ENCODE assay signal across 14 mouse cellular contexts in the genomic region with DNA sequence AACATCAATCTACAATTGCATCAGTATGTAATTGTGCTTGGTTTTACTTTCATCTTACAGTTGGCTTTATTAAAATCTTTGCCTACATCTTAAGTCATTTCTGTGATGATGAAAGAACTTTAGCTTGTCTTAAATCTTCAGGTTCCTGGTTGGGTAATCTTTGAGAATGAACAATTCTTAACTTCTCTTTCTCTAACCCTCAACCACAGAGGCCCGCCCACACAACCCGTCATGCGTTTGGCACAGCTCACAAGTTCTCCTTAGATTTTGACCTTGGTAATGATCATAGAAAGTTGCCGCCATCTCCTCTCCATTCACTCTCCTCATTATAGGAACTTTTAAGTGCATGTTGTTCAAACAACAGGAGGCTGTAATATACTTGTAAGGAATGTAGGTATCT. TPM values are rescaled to one million over a fixed set of nuclear protein-coding genes. Genes with fewer than 3 reads are reported as not detected.
DNase-seq lines count a peak whose midpoint lies in the region; ATAC-seq and TF ChIP-seq lines count a peak whose summit lies in the region.
"Had no signal": no experiment of that assay in that cellular context is flagged by ENCODE, and none has a peak within 500 bp of the region (broad histone marks: within the 10 kb centered on the region; RNA-seq: fewer than 3 reads in every experiment).

No protein-coding gene starts in this region.

- no peaks in the 10 kb centered on the region for H3K27me3 ChIP-seq in thymus, adult 2 months (ENCODE audit: control insufficient read depth, insufficient read depth, low read length)
- no peaks in the 10 kb centered on the region for H3K27me3 ChIP-seq in heart, embryonic 11.5 days (ENCODE audit: control insufficient read depth, insufficient read depth, low read length)
- no peaks in the 10 kb centered on the region for H3K27me3 ChIP-seq in forebrain, embryonic 14.5 days (replicated peaks; ENCODE audit: control insufficient read depth, insufficient read depth, low read length)
- H3K27me3 ChIP-seq in kidney, embryonic 15.5 days: no peaks in the 10 kb centered on the region
- H3K27me3 ChIP-seq: CH12.LX; heart, embryonic 15.5 days; stomach, embryonic 15.5 days had no signal

- H3K9ac ChIP-seq in heart, embryonic 11.5 days (ENCODE audit: low read depth, low read length): no peak overlapping the region
- H3K9ac ChIP-seq in forebrain, embryonic 14.5 days (ENCODE audit: low read length): no peak overlapping the region
- H3K9ac ChIP-seq in kidney, embryonic 15.5 days: no peak overlapping the region
- H3K9ac ChIP-seq: heart, embryonic 15.5 days; stomach, embryonic 15.5 days had no signal

- peaks cover 8% of the 10 kb centered on the region; the same call in 1 of the 2 replicates for H3K4me1 ChIP-seq in thymus, adult 2 months (replicated peaks; ENCODE audit: control insufficient read depth, insufficient read depth, low read length)
- H3K4me1 ChIP-seq in heart, embryonic 11.5 days (ENCODE audit: control insufficient read depth, insufficient read depth, low read length): no peaks in the 10 kb centered on the region
- no peaks in the 10 kb centered on the region for H3K4me1 ChIP-seq in forebrain, embryonic 14.5 days (ENCODE audit: control insufficient read depth, insufficient read depth, low read length)
- peaks cover 2% of the 10 kb centered on the region; the same call in 1 of the 2 replicates for H3K4me1 ChIP-seq in kidney, embryonic 15.5 days
- H3K4me1 ChIP-seq: heart, embryonic 15.5 days; stomach, embryonic 15.5 days had no signal

- peak; percentile 63 for ATAC-seq in inflammation-experienced regulatory T-cells, adult 6 months
- no peak for ATAC-seq in heart, embryonic 11.5 days (replicated peaks; ENCODE audit: insufficient number of reproducible peaks, low FRiP score, low TSS enrichment)
- no peak for ATAC-seq in forebrain, embryonic 14.5 days
- ATAC-seq in kidney, embryonic 15.5 days (replicated peaks; ENCODE audit: low FRiP score): no peak

- no peaks in the 10 kb centered on the region for H3K9me3 ChIP-seq in heart, embryonic 11.5 days (replicated peaks; ENCODE audit: control insufficient read depth, low read length)
- no peaks in the 10 kb centered on the region for H3K9me3 ChIP-seq in forebrain, embryonic 14.5 days (replicated peaks; ENCODE audit: control insufficient read depth, low read length)
- H3K9me3 ChIP-seq in kidney, embryonic 15.5 days (replicated peaks): no peaks in the 10 kb centered on the region
- H3K9me3 ChIP-seq: heart, embryonic 15.5 days; stomach, embryonic 15.5 days had no signal

- H3K36me3 ChIP-seq in thymus, adult 2 months (ENCODE audit: control insufficient read depth, insufficient read depth, low read length): no peaks in the 10 kb centered on the region
- H3K36me3 ChIP-seq in heart, embryonic 11.5 days (ENCODE audit: control insufficient read depth, insufficient read depth, low read length): no peaks in the 10 kb centered on the region
- no peaks in the 10 kb centered on the region for H3K36me3 ChIP-seq in forebrain, embryonic 14.5 days (ENCODE audit: control insufficient read depth, insufficient read depth, low read length)
- no peaks in the 10 kb centered on the region for H3K36me3 ChIP-seq in kidney, embryonic 15.5 days
- H3K36me3 ChIP-seq: heart, embryonic 15.5 days; stomach, embryonic 15.5 days had no signal

- no peak overlapping the region for H3K4me2 ChIP-seq in heart, embryonic 11.5 days
- no peak overlapping the region for H3K4me2 ChIP-seq in forebrain, embryonic 14.5 days (ENCODE audit: low read length)
- no peak overlapping the region for H3K4me2 ChIP-seq in kidney, embryonic 15.5 days
- H3K4me2 ChIP-seq: heart, embryonic 15.5 days; stomach, embryonic 15.5 days had no signal

- peak; percentile 28 for DNase-seq in thymus, adult 2 months
- DNase-seq in thymus, postnatal 0 days (ENCODE audit: low spot score): no peak
- DNase-seq in monocyte, adult 2 months (ENCODE audit: low read depth in 1 of 2, low spot score in 2 of 2): peak; percentile 69 to 76
- DNase-seq in forebrain, embryonic 14.5 days (ENCODE audit: low spot score): no peak
- DNase-seq in right cerebral cortex, postnatal 10 days (ENCODE audit: low spot score in 2 of 2): no peak
- DNase-seq: left cerebral cortex, postnatal 4 days had no signal

- TF ChIP-seq CTCF in thymus, adult 2 months (IDR thresholded peaks at IDR 0.05; ENCODE audit: borderline replicate concordance, control insufficient read depth, extremely low read depth, insufficient read depth, low read length, poor library complexity): no peak

- H3K27ac ChIP-seq in thymus, adult 2 months (ENCODE audit: control insufficient read depth, insufficient read depth, low read length): no peak overlapping the region
- H3K27ac ChIP-seq in heart, embryonic 11.5 days (ENCODE audit: low read depth, low read length): no peak overlapping the region
- no peak overlapping the region for H3K27ac ChIP-seq in forebrain, embryonic 14.5 days (ENCODE audit: low read depth, low read length)
- H3K27ac ChIP-seq in kidney, embryonic 15.5 days: no peak overlapping the region
- H3K27ac ChIP-seq: heart, embryonic 15.5 days; macrophage; stomach, embryonic 15.5 days had no signal

- WGBS in thymus, adult 2 months: 16% methylated on average over 4 of the region's 4 CpGs
- WGBS in heart, embryonic 11.5 days (ENCODE audit: insufficient replicate concordance): 84% methylated on average over 4 of the region's 4 CpGs
- WGBS in forebrain, embryonic 14.5 days: 83% methylated on average over 4 of the region's 4 CpGs
- 82% methylated on average over 4 of the region's 4 CpGs for WGBS in kidney, embryonic 15.5 days

- TF ChIP-seq POLR2A in thymus, adult 2 months (IDR thresholded peaks at IDR 0.05; ENCODE audit: control insufficient read depth, extremely low read depth, insufficient read depth, low read length, poor library complexity): no peak

- H3K4me3 ChIP-seq in thymus, adult 2 months (ENCODE audit: control insufficient read depth, insufficient read depth, low read length): no peak overlapping the region
- no peak overlapping the region for H3K4me3 ChIP-seq in heart, embryonic 11.5 days (ENCODE audit: low read depth, low read length)
- no peak overlapping the region for H3K4me3 ChIP-seq in forebrain, embryonic 14.5 days (ENCODE audit: low read depth, low read length)
- H3K4me3 ChIP-seq in kidney, embryonic 15.5 days (replicated peaks): no peak overlapping the region
- H3K4me3 ChIP-seq: heart, embryonic 15.5 days; myocyte; stomach, embryonic 15.5 days had no signal

RNA-seq across cellular contexts. Expression of a gene that starts 18.0 kb away (rescaled TPM):
- 7.2 and 8.1 TPM in 2 replicates for polyA plus RNA-seq in thymus, adult 2 months (2012; rRNA removed)
- polyA plus RNA-seq in thymus, postnatal 0 days (2015; fragmentation: Nextera tagmentation; extraction: Ambion mirVana): 10.6 and 12.9 TPM in 2 replicates
- polyA plus RNA-seq in inflammation-experienced regulatory T-cells, adult 6 months (2017; shearing (Covaris generic)): 10 to 100 TPM; 15.5 to 17.2 (median 16.0) TPM
- polyA plus RNA-seq in heart, embryonic 11.5 days (2014; fragmentation: Nextera tagmentation; extraction: Ambion mirVana): 2.5 TPM in 2 replicates
- 2.2 and 2.3 TPM in 2 replicates for polyA plus RNA-seq in forebrain, embryonic 14.5 days (2014; fragmentation: Nextera tagmentation; extraction: Ambion mirVana)
- 26.2 and 30.7 TPM in 2 replicates for polyA plus RNA-seq in kidney, embryonic 15.5 days (2015; fragmentation: Nextera tagmentation; extraction: Ambion mirVana)

Comparison
In these comparisons a context has a peak if more than half of its experiments do, and no peak if none do; other contexts are left out.
1. DNase-seq: peak in thymus, adult 2 months (single experiment) and monocyte, adult 2 months (2 of 2); none in thymus, postnatal 0 days (single experiment), forebrain, embryonic 14.5 days (single experiment) and right cerebral cortex, postnatal 10 days (0 of 2).